Mouse (Mus musculus) megakaryocyte, embryonic 14.5 days (primary cell): ENCODE results near the gene Grin1.

Source experiments
- FLI1 ChIP-seq: IDR thresholded peaks from 2 replicates; pipeline ENCODE4 v1.6.1; 2012; ENCODE audit warnings: low read length, inconsistent platforms, mixed read lengths
- GATA1 ChIP-seq: IDR thresholded peaks from 3 replicates; pipeline ENCODE4 v1.6.1; 2012; ENCODE audit warnings: mixed read lengths, low read length, inconsistent platforms, borderline replicate concordance

DNA sequence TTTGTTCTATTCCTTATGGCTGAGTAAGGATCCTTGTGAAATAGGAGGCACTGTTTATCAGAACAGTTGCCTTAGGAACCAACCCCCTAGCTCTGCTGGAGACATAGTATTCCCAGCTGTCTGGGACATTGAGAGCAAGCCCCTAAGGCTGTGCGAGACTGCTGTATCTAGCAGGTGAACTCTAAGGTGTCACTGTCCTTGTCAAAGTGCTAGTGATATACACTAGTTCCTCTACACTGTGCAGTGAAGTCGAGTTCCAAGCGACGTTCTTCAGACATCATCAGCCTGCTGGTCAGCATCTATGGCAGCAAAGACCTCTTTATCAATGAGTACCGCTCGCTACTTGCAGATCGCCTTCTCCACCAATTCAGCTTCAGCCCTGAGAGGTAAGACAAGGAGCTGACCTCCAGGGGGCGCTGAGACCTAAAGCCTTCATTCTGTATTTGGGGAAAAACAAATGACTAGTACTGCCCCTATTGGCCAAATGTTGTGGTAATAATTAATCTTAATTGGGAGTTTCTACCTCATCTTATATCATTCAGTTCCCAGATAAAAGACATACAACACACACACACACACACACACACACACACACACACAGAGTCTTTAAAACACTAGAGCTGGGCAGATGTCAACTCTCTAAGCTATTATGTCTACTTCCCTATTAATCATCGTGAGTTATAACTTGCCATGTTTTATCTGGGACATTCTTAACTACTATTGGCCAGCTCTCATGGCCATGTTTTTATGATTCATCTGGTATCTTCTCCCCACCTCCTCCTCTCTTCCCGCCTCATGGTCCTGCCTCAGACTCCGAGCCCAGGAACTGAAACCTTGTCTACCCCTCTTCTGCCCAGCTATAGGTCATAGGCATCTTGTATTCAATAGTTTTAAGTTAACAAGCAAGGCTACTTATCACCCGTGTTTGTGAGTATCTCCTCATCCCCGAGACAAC, 39.8 kb downstream of the Grin1 start:
- TF ChIP-seq FLI1 (no peak), GATA1 (no peak)
